Mouse (Mus musculus) liver, embryonic 13.5 days (tissue): Measurements from ENCODE around the gene Ulk3. TPM values are rescaled to one million over a fixed set of nuclear protein-coding genes. Genes with fewer than 3 reads are reported as not detected.

Experiments used
- ATAC-seq: fragments of 200-750 bp; cut with Nextera tagmentation; 2 replicates; pipeline ENCODE4 v1.8.0; 2017; ENCODE audit warnings: low read depth, mild to moderate bottlenecking, moderate number of reproducible peaks, moderate library complexity
- DNase-seq: peaks from one replicate; pipeline ENCODE4 v3.0.0; 2022
- H3K27ac ChIP-seq: fragments of 300-500 bp; sonication (generic); 2 replicates; pipeline ENCODE4 v1.5.1; 2015; ENCODE audit warnings: moderate library complexity, mild to moderate bottlenecking, inconsistent platforms
- H3K27me3 ChIP-seq: fragments of 300-500 bp; sonication (generic); 2 replicates; pipeline ENCODE4 v1.6.1; 2015; ENCODE audit warnings: mild to moderate bottlenecking, inconsistent platforms
- H3K36me3 ChIP-seq: fragments of 300-500 bp; sonication (generic); 2 replicates; pipeline ENCODE4 v1.6.1; 2015; ENCODE audit warnings: mild to moderate bottlenecking, inconsistent platforms
- H3K4me1 ChIP-seq: fragments of 300-500 bp; sonication (generic); replicated peaks from 2 replicates; pipeline ENCODE4 v1.6.1; 2015; ENCODE audit warnings: inconsistent platforms
- H3K4me2 ChIP-seq: fragments of 300-500 bp; sonication (generic); 2 replicates; pipeline ENCODE4 v1.6.1; 2015; ENCODE audit warnings: inconsistent platforms, mild to moderate bottlenecking, moderate library complexity
- H3K4me3 ChIP-seq: fragments of 300-500 bp; sonication (generic); replicated peaks from 2 replicates; pipeline ENCODE4 v1.5.1; 2015; ENCODE audit warnings: mild to moderate bottlenecking, inconsistent platforms
- H3K9ac ChIP-seq: fragments of 300-500 bp; sonication (generic); 2 replicates; pipeline ENCODE4 v1.6.1; 2015; ENCODE audit warnings: mild to moderate bottlenecking, inconsistent platforms
- H3K9me3 ChIP-seq: fragments of 300-500 bp; sonication (generic); replicated peaks from 2 replicates; pipeline ENCODE4 v1.6.1; 2016; ENCODE audit warnings: inconsistent platforms
- WGBS: fragments of 180-500 bp; shearing (Covaris S2); methylation state at CpG from one replicate; pipeline ENCODE4 v1.1.7; 2015; ENCODE audit not compliant: insufficient replicate concordance; 5-methylcytosine and 5-hydroxymethylcytosine counted together
- polyA plus RNA-seq: library from polyadenylated mRNA; unstranded; fragments of >200 nt; fragmentation: Nextera tagmentation; extraction: Ambion mirVana; gene quantifications from 2 replicates; pipeline ENCODE4 v1.2.1, GENCODE M21; 2015

Gene Ulk3
- 3.6 and 3.7 TPM in 2 replicates for polyA plus RNA-seq

GRCm38 (mm10) chr9:57589224-57590126, at the start of gene Ulk3:
Ulk3 (plus strand) TSS chr9:57589452.
- DNase-seq (peak; percentile 75), ATAC-seq (peak; percentile 85)
- peak within 1 kb of the TSS; percentile 73 for H3K9ac ChIP-seq
- peaks cover 34% of the 10 kb centered on the region for H3K4me1 ChIP-seq
- peak within 1 kb of the TSS; percentile 67 for H3K4me3 ChIP-seq
- H3K4me2 ChIP-seq, result peak within 1 kb of the TSS; percentile 94
- H3K36me3 ChIP-seq, result peaks cover 36% of the 10 kb centered on the region
- H3K9me3 ChIP-seq, result no peaks in the 10 kb centered on the region
- WGBS, result under 1% methylated on average over 58 of the region's 58 CpGs
- no peaks in the 10 kb centered on the region for H3K27me3 ChIP-seq
- peak within 1 kb of the TSS; percentile 72 for H3K27ac ChIP-seq

- 87% methylated on average over 2 of the region's 2 CpGs for WGBS
- Histone ChIP-seq H3K9me3 (no peaks in the 10 kb centered on the region), H3K27me3 (no peaks in the 10 kb centered on the region), H3K27ac (no peak overlapping the region), H3K4me1 (peaks cover 40% of the 10 kb centered on the region), H3K4me2 (no peak overlapping the region), H3K9ac (no peak overlapping the region), H3K36me3 (peaks cover 54% of the 10 kb centered on the region), H3K4me3 (no peak overlapping the region)
- ATAC-seq (no peak), DNase-seq (no peak)
These were observed 49.7 kb upstream of the Ulk3 start for GRCm38 (mm10) chr9:57539550-57539949.

GRCm38 (mm10) chr9:57541312-57541711, 47.9 kb upstream of the Ulk3 start:
- no peak overlapping the region for H3K9ac ChIP-seq
- H3K27me3 ChIP-seq, result no peaks in the 10 kb centered on the region
- DNase-seq (no peak), ATAC-seq (no peak)
- no peak overlapping the region for H3K4me3 ChIP-seq
- H3K36me3 ChIP-seq, result peaks cover 61% of the 10 kb centered on the region
- 13% methylated on average over 1 of the region's 1 CpGs for WGBS
- peaks cover 35% of the 10 kb centered on the region for H3K4me1 ChIP-seq
- no peak overlapping the region for H3K4me2 ChIP-seq
- H3K27ac ChIP-seq, result no peak overlapping the region
- no peaks in the 10 kb centered on the region for H3K9me3 ChIP-seq

GRCm38 (mm10) chr9:57543951-57544350, 45.3 kb upstream of the Ulk3 start:
- Histone ChIP-seq H3K27ac (no peak overlapping the region), H3K4me1 (peaks cover 35% of the 10 kb centered on the region), H3K4me3 (no peak overlapping the region), H3K36me3 (peaks cover 67% of the 10 kb centered on the region), H3K4me2 (no peak overlapping the region), H3K9ac (no peak overlapping the region), H3K9me3 (no peaks in the 10 kb centered on the region), H3K27me3 (no peaks in the 10 kb centered on the region)
- WGBS, result 80% methylated on average over 3 of the region's 3 CpGs
- ATAC-seq (no peak), DNase-seq (no peak)

- ATAC-seq (peak; percentile 69), DNase-seq (no peak)
- H3K4me2 ChIP-seq, result peak overlapping the region; percentile 22
- H3K4me3 ChIP-seq, result no peak overlapping the region
- H3K4me1 ChIP-seq, result peaks cover 40% of the 10 kb centered on the region
- H3K36me3 ChIP-seq, result peaks cover 57% of the 10 kb centered on the region
- peak overlapping the region; percentile 33; the same call in 1 of the 2 replicates for H3K9ac ChIP-seq
- H3K27me3 ChIP-seq, result no peaks in the 10 kb centered on the region
- no peaks in the 10 kb centered on the region for H3K9me3 ChIP-seq
- peak overlapping the region; percentile 13; the same call in 1 of the 2 replicates for H3K27ac ChIP-seq
- WGBS, result 13% methylated on average over 5 of the region's 5 CpGs
These were observed 42.0 kb upstream of the Ulk3 start for GRCm38 (mm10) chr9:57547287-57547686.

- ATAC-seq (no peak), DNase-seq (no peak)
- 71% methylated on average over 11 of the region's 11 CpGs for WGBS
- 0 out of 2 replicates have a peak overlapping the region, but pooled peaks have one; percentile 1 for H3K9ac ChIP-seq
- peaks cover 51% of the 10 kb centered on the region for H3K36me3 ChIP-seq
- peaks cover 41% of the 10 kb centered on the region for H3K4me1 ChIP-seq
- H3K4me2 ChIP-seq, result peak overlapping the region; percentile 22
- no peaks in the 10 kb centered on the region for H3K9me3 ChIP-seq
- H3K4me3 ChIP-seq, result no peak overlapping the region
- H3K27me3 ChIP-seq, result no peaks in the 10 kb centered on the region
- H3K27ac ChIP-seq, result peak overlapping the region; percentile 13; the same call in 1 of the 2 replicates
These were observed 41.4 kb upstream of the Ulk3 start for GRCm38 (mm10) chr9:57547869-57548268.

GRCm38 (mm10) chr9:57549186-57549585, 40.1 kb upstream of the Ulk3 start:
- H3K4me2 ChIP-seq, result no peak overlapping the region
- H3K9me3 ChIP-seq, result no peaks in the 10 kb centered on the region
- DNase-seq (no peak), ATAC-seq (no peak)
- H3K36me3 ChIP-seq, result peaks cover 38% of the 10 kb centered on the region
- H3K27ac ChIP-seq, result no peak overlapping the region
- H3K4me1 ChIP-seq, result peaks cover 41% of the 10 kb centered on the region
- no peak overlapping the region for H3K4me3 ChIP-seq
- 92% methylated on average over 4 of the region's 4 CpGs for WGBS
- H3K27me3 ChIP-seq, result no peaks in the 10 kb centered on the region
- no peak overlapping the region for H3K9ac ChIP-seq

- 70% methylated on average over 11 of the region's 11 CpGs for WGBS
- no peak for DNase-seq
- ATAC-seq, result no peak
These were observed 39.0 kb upstream of the Ulk3 start for GRCm38 (mm10) chr9:57550126-57550862.

GRCm38 (mm10) chr9:57552139-57552887, 36.9 kb upstream of the Ulk3 start, which contains the start of gene Mpi:
Mpi (minus strand) TSS chr9:57552763.
- Histone ChIP-seq H3K9me3 (no peaks in the 10 kb centered on the region), H3K4me2 (peak within 1 kb of the TSS; percentile 75), H3K27me3 (no peaks in the 10 kb centered on the region), H3K4me3 (peak within 1 kb of the TSS; percentile 69), H3K36me3 (peaks cover 20% of the 10 kb centered on the region), H3K9ac (peak within 1 kb of the TSS; percentile 69), H3K27ac (no peak within 1 kb of the TSS), H3K4me1 (peaks cover 32% of the 10 kb centered on the region)
- ATAC-seq, result 0 out of 2 replicates have a peak, but pooled peaks have one; percentile 31
- no peak for DNase-seq
- under 1% methylated on average over 28 of the region's 28 CpGs for WGBS

More at GRCm38 (mm10) chr9:57550126-57550862, 39.0 kb upstream of the Ulk3 start:
- H3K27me3 ChIP-seq, result no peaks in the 10 kb centered on the region
- H3K4me1 ChIP-seq, result peaks cover 41% of the 10 kb centered on the region
- no peaks in the 10 kb centered on the region for H3K9me3 ChIP-seq
- H3K36me3 ChIP-seq, result peaks cover 30% of the 10 kb centered on the region
- no peak overlapping the region for H3K4me3 ChIP-seq
- no peak overlapping the region for H3K27ac ChIP-seq
- H3K9ac ChIP-seq, result no peak overlapping the region
- no peak overlapping the region for H3K4me2 ChIP-seq

- 73% methylated on average over 11 of the region's 11 CpGs for WGBS
- H3K4me2 ChIP-seq, result peak overlapping the region; percentile 75; the same call in 1 of the 2 replicates
- 0 out of 2 replicates have a peak overlapping the region, but pooled peaks have one; percentile 69 for H3K4me3 ChIP-seq
These were observed 36.1 kb upstream of the Ulk3 start for GRCm38 (mm10) chr9:57553119-57553518.

More at GRCm38 (mm10) chr9:57553119-57553518, 36.1 kb upstream of the Ulk3 start:
- ATAC-seq, result no peak
- H3K27ac ChIP-seq, result no peak overlapping the region
- H3K27me3 ChIP-seq, result no peaks in the 10 kb centered on the region
- H3K9ac ChIP-seq, result no peak overlapping the region
- H3K9me3 ChIP-seq, result no peaks in the 10 kb centered on the region
- no peak for DNase-seq
- peaks cover 20% of the 10 kb centered on the region for H3K36me3 ChIP-seq
- H3K4me1 ChIP-seq, result peaks cover 24% of the 10 kb centered on the region
